Mouse (Mus musculus) hindbrain, embryonic 13.5 days (tissue): Measurements from ENCODE around the gene Lrch1. TPM values are rescaled to one million over a fixed set of nuclear protein-coding genes. Genes with fewer than 3 reads are reported as not detected.

Experiments
- ATAC-seq: fragments of 200-750 bp; cut with Nextera tagmentation; 2 replicates; pipeline ENCODE4 v1.8.0; 2017; ENCODE audit warnings: moderate TSS enrichment; ENCODE audit not compliant: low FRiP score
- H3K27ac ChIP-seq: fragments of 300-500 bp; sonication (generic); 2 replicates; pipeline ENCODE4 v1.5.1; 2015; ENCODE audit warnings: inconsistent platforms, mild to moderate bottlenecking, moderate library complexity
- H3K27me3 ChIP-seq: fragments of 300-500 bp; sonication (generic); 2 replicates; pipeline ENCODE4 v1.6.1; 2015; ENCODE audit warnings: mild to moderate bottlenecking, inconsistent platforms
- H3K36me3 ChIP-seq: fragments of 300-500 bp; sonication (generic); 2 replicates; pipeline ENCODE4 v1.6.1; 2015; ENCODE audit warnings: mild to moderate bottlenecking, inconsistent platforms
- H3K4me1 ChIP-seq: fragments of 300-500 bp; sonication (generic); replicated peaks from 2 replicates; pipeline ENCODE4 v1.6.1; 2015; ENCODE audit warnings: inconsistent platforms
- H3K4me2 ChIP-seq: fragments of 300-500 bp; sonication (generic); 2 replicates; pipeline ENCODE4 v1.6.1; 2015; ENCODE audit warnings: inconsistent platforms, mild to moderate bottlenecking, moderate library complexity
- H3K4me3 ChIP-seq: fragments of 300-500 bp; sonication (generic); 2 replicates; pipeline ENCODE4 v1.5.1; 2015; ENCODE audit warnings: mild to moderate bottlenecking, inconsistent platforms
- H3K9ac ChIP-seq: fragments of 300-500 bp; sonication (generic); 2 replicates; pipeline ENCODE4 v1.6.1; 2015; ENCODE audit warnings: mild to moderate bottlenecking, inconsistent platforms
- H3K9me3 ChIP-seq: fragments of 300-500 bp; sonication (generic); 2 replicates; pipeline ENCODE4 v1.6.1; 2016; ENCODE audit warnings: inconsistent platforms
- WGBS: fragments of 180-500 bp; shearing (Covaris S2); methylation state at CpG from one replicate; pipeline ENCODE4 v1.1.7; 2015; 5-methylcytosine and 5-hydroxymethylcytosine counted together
- polyA plus RNA-seq: library from polyadenylated mRNA; unstranded; fragments of >200 nt; fragmentation: Nextera tagmentation; extraction: Ambion mirVana; gene quantifications from 2 replicates; pipeline ENCODE4 v1.2.1, GENCODE M21; 2015

Gene Lrch1
- polyA plus RNA-seq, 1 experiment from 2014 or later: 13.2 TPM

- no peak overlapping the region for H3K9ac ChIP-seq
- H3K9me3 ChIP-seq: no peaks in the 10 kb centered on the region
- ATAC-seq: no peak
- WGBS: 50% methylated on average over 8 of the region's 8 CpGs
- H3K4me1 ChIP-seq: peaks cover 15% of the 10 kb centered on the region
- H3K4me3 ChIP-seq: no peak overlapping the region
- H3K27ac ChIP-seq: no peak overlapping the region
- H3K4me2 ChIP-seq: no peak overlapping the region
- no peaks in the 10 kb centered on the region for H3K27me3 ChIP-seq
- peaks cover 3% of the 10 kb centered on the region; the same call in 1 of the 2 replicates for H3K36me3 ChIP-seq
Observed at GRCm38 (mm10) chr14:74916075-74916474, 31.6 kb downstream of the Lrch1 start.

- 77% methylated on average over 2 of the region's 2 CpGs for WGBS
- no peak overlapping the region for H3K27ac ChIP-seq
Observed at GRCm38 (mm10) chr14:74915658-74916057, 32.0 kb downstream of the Lrch1 start.

GRCm38 (mm10) chr14:74915025-74915424 lies 32.7 kb downstream of the Lrch1 start:
- Histone ChIP-seq H3K9ac (no peak overlapping the region), H3K36me3 (no peaks in the 10 kb centered on the region), H3K4me2 (no peak overlapping the region), H3K4me1 (peaks cover 19% of the 10 kb centered on the region), H3K27ac (no peak overlapping the region; the same call in 1 of the 2 replicates), H3K27me3 (no peaks in the 10 kb centered on the region), H3K9me3 (no peaks in the 10 kb centered on the region), H3K4me3 (no peak overlapping the region)
- ATAC-seq: no peak
- 74% methylated on average over 9 of the region's 9 CpGs for WGBS

More at GRCm38 (mm10) chr14:74915658-74916057, 32.0 kb downstream of the Lrch1 start:
- H3K27me3 ChIP-seq: no peaks in the 10 kb centered on the region
- no peak overlapping the region for H3K9ac ChIP-seq
- no peak overlapping the region for H3K4me2 ChIP-seq
- no peak overlapping the region for H3K4me3 ChIP-seq
- no peaks in the 10 kb centered on the region for H3K9me3 ChIP-seq
- peaks cover 15% of the 10 kb centered on the region for H3K4me1 ChIP-seq
- peaks cover 3% of the 10 kb centered on the region; the same call in 1 of the 2 replicates for H3K36me3 ChIP-seq
- ATAC-seq: no peak

- Histone ChIP-seq H3K27me3 (no peaks in the 10 kb centered on the region), H3K36me3 (no peaks in the 10 kb centered on the region), H3K9ac (no peak overlapping the region), H3K4me3 (no peak overlapping the region), H3K9me3 (no peaks in the 10 kb centered on the region), H3K4me1 (peaks cover 19% of the 10 kb centered on the region), H3K4me2 (no peak overlapping the region), H3K27ac (no peak overlapping the region)
- 84% methylated on average over 20 of the region's 20 CpGs for WGBS
- ATAC-seq: no peak
Observed at GRCm38 (mm10) chr14:74913381-74914230, 34.1 kb downstream of the Lrch1 start.

GRCm38 (mm10) chr14:74910363-74910762 lies 37.3 kb downstream of the Lrch1 start:
- 68% methylated on average over 5 of the region's 5 CpGs for WGBS
- Histone ChIP-seq H3K36me3 (no peaks in the 10 kb centered on the region), H3K9ac (no peak overlapping the region), H3K27ac (no peak overlapping the region), H3K9me3 (no peaks in the 10 kb centered on the region), H3K4me2 (no peak overlapping the region), H3K27me3 (no peaks in the 10 kb centered on the region), H3K4me3 (no peak overlapping the region), H3K4me1 (peaks cover 22% of the 10 kb centered on the region; the same call in 1 of the 2 replicates)
- no peak for ATAC-seq

- 83% methylated on average over 8 of the region's 8 CpGs for WGBS
- peaks cover 15% of the 10 kb centered on the region; the same call in 1 of the 2 replicates for H3K4me1 ChIP-seq
- no peaks in the 10 kb centered on the region for H3K9me3 ChIP-seq
- H3K4me2 ChIP-seq: no peak overlapping the region
- no peak overlapping the region for H3K9ac ChIP-seq
- ATAC-seq: no peak
- no peak overlapping the region for H3K4me3 ChIP-seq
- H3K27ac ChIP-seq: no peak overlapping the region
- H3K36me3 ChIP-seq: no peaks in the 10 kb centered on the region
- H3K27me3 ChIP-seq: no peaks in the 10 kb centered on the region
Observed at GRCm38 (mm10) chr14:74909021-74909420, 38.7 kb downstream of the Lrch1 start.

GRCm38 (mm10) chr14:74908250-74908649 lies 39.4 kb downstream of the Lrch1 start:
- no peak overlapping the region for H3K4me2 ChIP-seq
- no peaks in the 10 kb centered on the region for H3K9me3 ChIP-seq
- no peaks in the 10 kb centered on the region for H3K27me3 ChIP-seq
- no peak overlapping the region for H3K27ac ChIP-seq
- no peak overlapping the region for H3K9ac ChIP-seq
- H3K36me3 ChIP-seq: no peaks in the 10 kb centered on the region
- peaks cover 15% of the 10 kb centered on the region; the same call in 1 of the 2 replicates for H3K4me1 ChIP-seq
- ATAC-seq: no peak
- 87% methylated on average over 6 of the region's 6 CpGs for WGBS
- H3K4me3 ChIP-seq: no peak overlapping the region

- Histone ChIP-seq H3K4me2 (no peak overlapping the region), H3K4me3 (no peak overlapping the region), H3K36me3 (no peaks in the 10 kb centered on the region), H3K27ac (no peak overlapping the region), H3K9ac (no peak overlapping the region), H3K4me1 (peaks cover 15% of the 10 kb centered on the region; the same call in 1 of the 2 replicates), H3K27me3 (no peaks in the 10 kb centered on the region), H3K9me3 (no peaks in the 10 kb centered on the region)
- WGBS: 76% methylated on average over 8 of the region's 8 CpGs
- ATAC-seq: no peak
Observed at GRCm38 (mm10) chr14:74907706-74908105, 40.0 kb downstream of the Lrch1 start.

GRCm38 (mm10) chr14:74905990-74906389 lies 41.7 kb downstream of the Lrch1 start:
- H3K27me3 ChIP-seq: no peaks in the 10 kb centered on the region
- no peaks in the 10 kb centered on the region; the same call in 1 of the 2 replicates for H3K9me3 ChIP-seq
- H3K36me3 ChIP-seq: no peaks in the 10 kb centered on the region
- no peak overlapping the region for H3K4me3 ChIP-seq
- H3K9ac ChIP-seq: no peak overlapping the region
- H3K27ac ChIP-seq: no peak overlapping the region
- no peak overlapping the region for H3K4me2 ChIP-seq
- no peak for ATAC-seq
- 71% methylated on average over 3 of the region's 3 CpGs for WGBS
- H3K4me1 ChIP-seq: peaks cover 15% of the 10 kb centered on the region; the same call in 1 of the 2 replicates

- no peaks in the 10 kb centered on the region for H3K27me3 ChIP-seq
Observed at GRCm38 (mm10) chr14:74904442-74904841, 43.2 kb downstream of the Lrch1 start.

GRCm38 (mm10) chr14:74903047-74903446 lies 44.6 kb downstream of the Lrch1 start:
- Histone ChIP-seq H3K4me2 (no peak overlapping the region), H3K4me3 (no peak overlapping the region), H3K9ac (no peak overlapping the region), H3K36me3 (no peaks in the 10 kb centered on the region), H3K27ac (no peak overlapping the region), H3K4me1 (peaks cover 17% of the 10 kb centered on the region), H3K9me3 (no peaks in the 10 kb centered on the region; the same call in 1 of the 2 replicates), H3K27me3 (no peaks in the 10 kb centered on the region)
- ATAC-seq: no peak
- 85% methylated on average over 4 of the region's 4 CpGs for WGBS

More at GRCm38 (mm10) chr14:74904442-74904841, 43.2 kb downstream of the Lrch1 start:
- WGBS: 94% methylated on average over 5 of the region's 5 CpGs
- no peak overlapping the region for H3K4me2 ChIP-seq
- no peak for ATAC-seq
- no peaks in the 10 kb centered on the region for H3K36me3 ChIP-seq
- no peak overlapping the region for H3K9ac ChIP-seq
- H3K4me3 ChIP-seq: no peak overlapping the region
- no peaks in the 10 kb centered on the region; the same call in 1 of the 2 replicates for H3K9me3 ChIP-seq
- H3K27ac ChIP-seq: no peak overlapping the region
- peaks cover 17% of the 10 kb centered on the region for H3K4me1 ChIP-seq

- no peak for ATAC-seq
- no peaks in the 10 kb centered on the region for H3K27me3 ChIP-seq
- WGBS: 63% methylated on average over 8 of the region's 8 CpGs
Observed at GRCm38 (mm10) chr14:74900705-74901369, 46.8 kb downstream of the Lrch1 start.

More at GRCm38 (mm10) chr14:74900705-74901369, 46.8 kb downstream of the Lrch1 start:
- Histone ChIP-seq H3K4me1 (peaks cover 5% of the 10 kb centered on the region), H3K27ac (no peak overlapping the region), H3K4me2 (no peak overlapping the region), H3K9ac (no peak overlapping the region), H3K36me3 (no peaks in the 10 kb centered on the region), H3K4me3 (no peak overlapping the region), H3K9me3 (no peaks in the 10 kb centered on the region; the same call in 1 of the 2 replicates)
